Mouse (Mus musculus): ENCODE measurements around the gene Efna5. TPM values are rescaled to one million over a fixed set of nuclear protein-coding genes. Genes with fewer than 3 reads are reported as not detected.

Gene Efna5
- polyA plus RNA-seq, 1 experiment from 2014 or later, result 32.3 TPM

DNA sequence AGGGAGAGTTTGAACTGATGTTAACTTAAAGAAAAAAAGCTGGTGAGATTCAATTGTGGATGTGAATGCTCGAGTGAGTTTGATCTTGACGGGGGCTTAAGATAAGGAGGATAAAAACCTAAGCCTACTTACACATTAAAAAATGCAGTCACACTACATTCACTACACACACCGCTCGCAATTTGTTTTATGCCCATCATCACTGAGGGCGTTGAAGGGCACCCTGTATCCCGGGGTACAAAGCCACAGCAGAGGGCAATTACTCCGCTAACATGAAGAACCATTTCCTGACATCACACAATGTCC lies 94.6 kb downstream of the Efna5 start:
- H3K27me3 ChIP-seq (replicated peaks; ENCODE audit: control insufficient read depth, insufficient read depth, low read length), result no peaks in the 10 kb centered on the region
- no peaks in the 10 kb centered on the region for H3K9me3 ChIP-seq (ENCODE audit: control insufficient read depth, low read length)
- ATAC-seq, result no peak
- no peak overlapping the region for H3K9ac ChIP-seq (ENCODE audit: low read depth, low read length)
- H3K36me3 ChIP-seq (ENCODE audit: control insufficient read depth, insufficient read depth, low read length), result no peaks in the 10 kb centered on the region
- H3K4me3 ChIP-seq (ENCODE audit: low read length), result no peak overlapping the region
- peaks cover 15% of the 10 kb centered on the region for H3K4me1 ChIP-seq (ENCODE audit: control insufficient read depth, insufficient read depth, low read depth, low read length)
- no peak overlapping the region for H3K27ac ChIP-seq (ENCODE audit: low read depth, low read length)
- no peak overlapping the region for H3K4me2 ChIP-seq (ENCODE audit: low read length)
- WGBS, result 40% methylated on average over 7 of the region's 7 CpGs

DNA sequence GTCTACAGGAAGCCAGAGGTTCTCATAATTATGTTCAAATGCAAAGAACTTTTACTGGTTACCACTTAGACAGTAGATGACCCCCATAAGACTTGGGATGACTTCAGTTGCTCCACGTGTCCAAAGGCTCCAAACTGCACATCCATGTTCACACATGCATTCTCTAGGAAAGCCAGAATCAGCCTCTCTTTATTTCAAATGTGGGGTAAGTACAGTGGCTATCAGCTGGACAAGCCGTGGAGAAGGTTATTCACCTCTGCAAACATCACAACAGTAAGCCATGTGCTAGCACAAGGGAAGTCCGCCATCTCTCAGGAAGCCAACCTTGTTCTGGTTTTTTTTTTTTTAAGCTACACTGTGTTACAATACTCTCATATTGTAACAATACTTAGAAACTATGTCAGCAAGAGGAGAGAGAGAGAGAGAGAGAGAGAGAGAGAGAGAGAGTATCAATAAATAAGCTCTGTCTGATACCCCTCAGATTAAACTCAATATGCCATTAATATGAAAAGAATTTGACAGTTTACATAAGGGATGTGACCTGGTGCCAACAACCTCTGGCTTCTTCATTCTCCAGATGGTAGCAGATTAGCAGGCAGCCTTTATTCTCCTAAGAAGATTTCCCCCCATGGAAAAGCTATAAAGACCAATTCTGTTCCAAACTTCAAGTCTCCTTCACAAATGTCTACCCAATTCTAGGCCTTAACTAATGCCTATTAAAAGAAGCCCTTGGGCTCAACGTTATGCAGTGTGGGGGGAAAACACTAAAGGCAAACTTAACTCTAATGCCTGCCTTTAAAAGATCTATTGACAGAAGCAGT lies 95.1 kb downstream of the Efna5 start:
- Histone ChIP-seq H3K4me3 (ENCODE audit: low read length) (no peak overlapping the region), H3K4me1 (ENCODE audit: control insufficient read depth, insufficient read depth, low read depth, low read length) (peaks cover 15% of the 10 kb centered on the region), H3K4me2 (ENCODE audit: low read length) (no peak overlapping the region), H3K9ac (ENCODE audit: low read depth, low read length) (no peak overlapping the region), H3K27ac (ENCODE audit: low read depth, low read length) (no peak overlapping the region), H3K9me3 (ENCODE audit: control insufficient read depth, low read length) (no peaks in the 10 kb centered on the region), H3K27me3 (replicated peaks; ENCODE audit: control insufficient read depth, insufficient read depth, low read length) (no peaks in the 10 kb centered on the region), H3K36me3 (ENCODE audit: control insufficient read depth, insufficient read depth, low read length) (no peaks in the 10 kb centered on the region)
- no peak for ATAC-seq
- 61% methylated on average over 4 of the region's 4 CpGs for WGBS

DNA sequence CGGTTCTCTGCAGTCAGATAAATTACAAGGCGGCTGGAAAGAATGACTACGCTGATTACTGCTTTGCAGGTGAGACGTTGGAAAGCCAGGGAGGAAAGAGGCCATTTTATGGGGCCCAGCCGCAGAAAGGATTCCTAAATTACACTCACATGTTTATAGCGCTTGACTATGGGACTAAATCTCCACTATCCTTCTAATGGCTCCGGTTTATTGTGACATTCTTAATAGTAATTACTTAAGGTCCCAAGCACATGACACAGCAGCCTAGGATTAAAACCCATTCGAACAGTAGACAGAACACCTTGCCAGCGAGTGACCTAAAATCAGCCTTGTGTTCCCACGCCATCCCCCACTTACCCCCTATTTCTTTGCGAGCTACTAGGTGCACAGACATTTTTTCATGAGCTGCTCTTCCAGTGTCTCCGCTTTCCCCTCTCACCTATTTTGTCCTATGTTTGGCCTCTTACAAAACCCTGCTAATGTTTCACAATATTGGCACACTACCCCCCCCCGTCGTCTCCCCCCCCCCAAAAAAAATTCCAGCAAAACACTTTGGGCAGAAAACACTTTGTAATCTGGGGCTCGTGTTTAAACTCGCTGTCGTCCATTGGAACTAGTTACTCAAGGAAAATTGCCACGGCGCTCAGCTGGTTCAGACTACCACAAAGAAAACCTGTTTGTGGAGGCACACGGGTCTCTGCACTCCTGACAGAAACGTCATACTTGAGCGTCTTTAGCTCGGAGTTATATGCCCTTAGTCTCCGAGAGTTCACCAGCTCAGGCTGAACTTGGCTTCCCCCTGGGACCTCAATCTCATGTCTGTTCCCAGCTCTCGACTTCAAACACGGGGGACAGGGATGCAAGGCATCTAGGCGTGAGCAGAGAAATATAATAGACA lies 96.6 kb downstream of the Efna5 start:
- Histone ChIP-seq H3K27ac (ENCODE audit: low read depth, low read length) (no peak overlapping the region), H3K4me1 (ENCODE audit: control insufficient read depth, insufficient read depth, low read depth, low read length) (peaks cover 11% of the 10 kb centered on the region)

DNA sequence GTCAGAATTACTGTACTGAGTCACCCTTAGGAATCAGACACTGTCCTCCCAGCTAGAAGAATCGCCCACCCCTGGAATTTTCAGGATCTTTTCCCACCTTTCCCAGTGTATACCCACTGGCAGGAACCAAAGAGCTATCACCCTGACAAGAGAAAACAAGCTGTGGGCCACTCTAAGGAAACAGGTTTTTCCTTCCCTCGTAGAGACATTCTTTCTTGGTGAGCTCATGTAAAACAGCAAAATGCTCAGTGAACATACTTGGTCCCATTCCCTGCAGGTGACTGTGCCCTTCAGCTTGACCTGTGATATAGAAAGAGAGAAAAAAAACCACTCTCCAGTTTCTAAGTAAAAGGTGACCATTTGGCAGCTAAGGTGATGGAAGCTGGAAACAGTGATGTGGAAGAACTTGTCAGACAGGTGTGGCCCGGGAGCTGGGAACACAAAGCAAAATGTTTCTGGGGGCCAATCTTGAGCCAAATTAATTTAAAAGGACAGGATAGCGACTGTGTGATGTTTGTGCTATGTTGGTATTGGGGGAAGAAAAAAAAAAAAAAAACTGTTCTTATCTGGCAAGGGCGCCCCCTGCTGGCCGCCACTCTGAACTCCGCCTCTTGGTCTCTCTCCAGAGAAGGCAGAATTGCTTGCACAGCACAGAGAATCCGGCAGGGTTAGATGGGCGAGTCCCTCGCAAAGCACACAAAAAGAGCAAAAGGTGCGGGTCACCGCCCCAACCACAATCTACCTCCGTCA lies 97.4 kb downstream of the Efna5 start:
- Histone ChIP-seq H3K27me3 (replicated peaks; ENCODE audit: control insufficient read depth, insufficient read depth, low read length) (no peaks in the 10 kb centered on the region), H3K9ac (ENCODE audit: low read depth, low read length) (peak overlapping the region; percentile 56), H3K4me3 (ENCODE audit: low read length) (peak overlapping the region; percentile 35), H3K9me3 (ENCODE audit: control insufficient read depth, low read length) (no peaks in the 10 kb centered on the region), H3K27ac (ENCODE audit: low read depth, low read length) (no peak overlapping the region), H3K4me2 (ENCODE audit: low read length) (peak overlapping the region; percentile 57), H3K4me1 (ENCODE audit: control insufficient read depth, insufficient read depth, low read depth, low read length) (peaks cover 11% of the 10 kb centered on the region), H3K36me3 (ENCODE audit: control insufficient read depth, insufficient read depth, low read length) (no peaks in the 10 kb centered on the region)
- ATAC-seq, result peak; percentile 64
- WGBS, result 17% methylated on average over 13 of the region's 13 CpGs

More for the DNA sequence above, 96.6 kb downstream of the Efna5 start:
- H3K9ac ChIP-seq (ENCODE audit: low read depth, low read length), result peak overlapping the region; percentile 56
- peak overlapping the region; percentile 57 for H3K4me2 ChIP-seq (ENCODE audit: low read length)
- H3K4me3 ChIP-seq (ENCODE audit: low read length), result peak overlapping the region; percentile 35
- no peaks in the 10 kb centered on the region for H3K9me3 ChIP-seq (ENCODE audit: control insufficient read depth, low read length)
- peak; percentile 43 for ATAC-seq
- 26% methylated on average over 27 of the region's 27 CpGs for WGBS
- H3K27me3 ChIP-seq (replicated peaks; ENCODE audit: control insufficient read depth, insufficient read depth, low read length), result no peaks in the 10 kb centered on the region
- no peaks in the 10 kb centered on the region for H3K36me3 ChIP-seq (ENCODE audit: control insufficient read depth, insufficient read depth, low read length)

DNA sequence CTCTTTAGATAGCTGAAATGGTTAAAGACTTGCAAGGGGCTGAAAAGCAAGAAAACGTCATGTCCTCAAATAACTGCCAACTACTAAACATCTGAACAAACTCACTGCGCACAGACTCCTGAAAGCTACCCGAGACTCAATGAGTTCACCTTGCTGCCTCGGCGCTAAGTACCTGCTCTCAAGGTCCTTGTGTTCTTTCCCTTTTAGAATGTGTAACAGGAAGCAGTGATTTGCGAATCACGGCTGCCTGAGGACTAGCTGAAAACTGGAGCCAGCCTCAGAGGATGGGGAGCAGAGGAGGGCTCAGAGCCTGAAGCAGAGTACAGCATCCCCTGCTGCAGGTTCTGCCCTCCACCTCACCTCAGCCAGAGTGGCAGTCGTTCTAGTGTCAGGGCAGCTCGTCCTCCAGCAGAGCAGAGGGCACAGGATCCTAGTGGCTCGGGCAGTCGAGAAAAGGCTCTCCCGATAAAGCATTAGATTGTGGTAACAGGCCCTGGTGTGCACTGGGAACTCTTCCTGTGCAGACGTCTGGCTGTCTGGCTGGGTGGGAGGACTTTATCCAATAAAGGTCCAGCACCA lies 98.2 kb downstream of the Efna5 start:
- Histone ChIP-seq H3K4me3 (ENCODE audit: low read length) (no peak overlapping the region), H3K4me2 (ENCODE audit: low read length) (no peak overlapping the region), H3K4me1 (ENCODE audit: control insufficient read depth, insufficient read depth, low read depth, low read length) (peaks cover 11% of the 10 kb centered on the region), H3K36me3 (ENCODE audit: control insufficient read depth, insufficient read depth, low read length) (no peaks in the 10 kb centered on the region), H3K27ac (ENCODE audit: low read depth, low read length) (no peak overlapping the region), H3K27me3 (replicated peaks; ENCODE audit: control insufficient read depth, insufficient read depth, low read length) (no peaks in the 10 kb centered on the region), H3K9me3 (ENCODE audit: control insufficient read depth, low read length) (no peaks in the 10 kb centered on the region), H3K9ac (ENCODE audit: low read depth, low read length) (no peak overlapping the region)
- ATAC-seq, result no peak
- WGBS, result 69% methylated on average over 13 of the region's 13 CpGs

DNA sequence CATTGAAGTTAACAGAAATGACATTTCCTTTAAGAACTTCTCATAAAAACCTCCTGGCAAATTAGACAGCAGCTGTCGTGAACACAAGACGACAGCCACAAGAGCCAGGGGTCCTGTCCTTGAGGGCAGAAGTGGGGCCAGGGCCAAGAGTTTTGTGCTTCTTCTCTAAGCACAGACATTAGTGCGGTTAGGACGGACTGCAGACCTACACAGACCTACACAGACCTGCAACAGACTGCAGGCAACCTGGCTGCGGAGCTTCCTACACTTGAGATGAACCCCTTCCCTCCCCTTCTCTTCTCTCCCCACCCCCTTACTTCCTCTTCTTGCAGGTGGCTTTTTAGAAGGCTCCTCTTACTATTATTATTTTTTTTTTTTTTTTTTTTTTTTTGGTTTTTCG lies 100.0 kb downstream of the Efna5 start:
- Histone ChIP-seq H3K36me3 (ENCODE audit: control insufficient read depth, insufficient read depth, low read length) (no peaks in the 10 kb centered on the region), H3K9me3 (ENCODE audit: control insufficient read depth, low read length) (no peaks in the 10 kb centered on the region), H3K9ac (ENCODE audit: low read depth, low read length) (no peak overlapping the region), H3K4me3 (ENCODE audit: low read length) (no peak overlapping the region), H3K4me1 (ENCODE audit: control insufficient read depth, insufficient read depth, low read depth, low read length) (peaks cover 11% of the 10 kb centered on the region), H3K4me2 (ENCODE audit: low read length) (no peak overlapping the region), H3K27me3 (replicated peaks; ENCODE audit: control insufficient read depth, insufficient read depth, low read length) (no peaks in the 10 kb centered on the region), H3K27ac (ENCODE audit: low read depth, low read length) (no peak overlapping the region)
- ATAC-seq, result no peak
- 75% methylated on average over 6 of the region's 6 CpGs for WGBS

DNA sequence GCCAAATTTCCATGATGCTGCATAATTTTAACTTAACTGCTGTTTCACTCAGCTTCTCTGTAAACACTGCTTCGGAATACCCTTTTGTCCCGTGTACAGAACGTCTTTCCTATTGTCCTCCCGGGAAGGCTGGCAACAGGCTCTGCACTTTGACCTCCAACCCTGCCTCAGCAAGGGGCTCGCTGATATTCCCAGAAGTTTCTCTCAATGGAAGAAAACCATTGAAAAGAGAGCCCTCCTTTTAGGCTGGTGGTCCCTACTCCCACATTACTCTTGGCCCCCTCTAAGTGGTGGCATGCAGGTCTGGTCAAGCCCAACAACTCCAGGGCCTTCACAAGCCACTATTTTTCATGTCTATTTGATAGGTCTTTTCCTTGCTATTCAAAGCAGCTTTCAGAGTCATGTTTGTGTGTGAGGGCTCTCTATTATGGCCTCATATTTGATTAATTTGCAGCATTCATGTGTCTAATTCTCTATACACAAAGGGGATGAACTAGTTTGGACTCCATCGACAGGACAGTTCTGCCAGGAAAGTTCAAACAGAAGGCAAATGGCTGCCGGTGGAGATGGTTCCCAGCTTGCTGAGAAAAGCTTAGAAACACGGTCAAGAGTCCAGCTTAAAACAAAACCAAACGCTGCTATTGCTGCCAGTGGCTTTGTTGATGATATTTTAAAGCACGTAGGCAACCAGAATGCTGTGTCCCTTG lies 103.1 kb downstream of the Efna5 start:
- no peak overlapping the region for H3K27ac ChIP-seq (ENCODE audit: low read depth, low read length)
- ATAC-seq, result peak; percentile 55; the same call in 1 of the 2 replicates
- 18% methylated on average over 10 of the region's 10 CpGs for WGBS

DNA sequence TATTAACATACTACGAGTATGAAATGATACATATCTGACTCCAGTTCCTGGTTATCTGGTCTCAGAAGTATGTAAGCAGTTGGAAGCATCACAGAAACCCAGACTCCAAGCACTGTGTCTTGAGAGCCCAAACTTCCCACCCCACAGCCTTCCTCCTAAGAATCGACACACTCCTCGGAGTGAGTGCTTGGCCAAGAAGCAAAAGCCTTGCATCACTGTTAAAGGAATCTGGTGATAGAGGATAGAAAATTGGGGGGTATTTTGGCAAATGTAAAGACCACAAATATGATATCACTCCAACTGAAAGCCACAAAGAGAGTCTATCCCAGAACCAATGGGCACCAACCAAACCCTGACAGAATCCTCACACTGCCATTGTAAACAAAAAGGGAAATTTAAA lies 104.4 kb downstream of the Efna5 start:
- 80% methylated on average over 3 of the region's 3 CpGs for WGBS
- H3K4me2 ChIP-seq (ENCODE audit: low read length), result no peak overlapping the region

More for the DNA sequence above, 103.1 kb downstream of the Efna5 start:
- H3K27me3 ChIP-seq (replicated peaks; ENCODE audit: control insufficient read depth, insufficient read depth, low read length), result no peaks in the 10 kb centered on the region
- no peak overlapping the region for H3K9ac ChIP-seq (ENCODE audit: low read depth, low read length)
- H3K4me1 ChIP-seq (ENCODE audit: control insufficient read depth, insufficient read depth, low read depth, low read length), result peaks cover 3% of the 10 kb centered on the region; the same call in 1 of the 2 replicates
- H3K36me3 ChIP-seq (ENCODE audit: control insufficient read depth, insufficient read depth, low read length), result no peaks in the 10 kb centered on the region
- H3K4me2 ChIP-seq (ENCODE audit: low read length), result no peak overlapping the region
- H3K9me3 ChIP-seq (ENCODE audit: control insufficient read depth, low read length), result no peaks in the 10 kb centered on the region
- H3K4me3 ChIP-seq (ENCODE audit: low read length), result no peak overlapping the region

More for the DNA sequence above, 104.4 kb downstream of the Efna5 start:
- ATAC-seq, result no peak
- Histone ChIP-seq H3K4me1 (ENCODE audit: control insufficient read depth, insufficient read depth, low read depth, low read length) (no peaks in the 10 kb centered on the region), H3K4me3 (ENCODE audit: low read length) (no peak overlapping the region), H3K27me3 (replicated peaks; ENCODE audit: control insufficient read depth, insufficient read depth, low read length) (no peaks in the 10 kb centered on the region), H3K36me3 (ENCODE audit: control insufficient read depth, insufficient read depth, low read length) (no peaks in the 10 kb centered on the region), H3K9me3 (ENCODE audit: control insufficient read depth, low read length) (no peaks in the 10 kb centered on the region), H3K27ac (ENCODE audit: low read depth, low read length) (no peak overlapping the region), H3K9ac (ENCODE audit: low read depth, low read length) (no peak overlapping the region)
